Mouse (Mus musculus): ENCODE data around the gene Dcbld2. TPM values are rescaled to one million over a fixed set of nuclear protein-coding genes. Genes with fewer than 3 reads are reported as not detected.

Gene Dcbld2
- total RNA-seq (2014; rRNA removed) (21.0 and 24.7 TPM in 2 replicates), polyA plus RNA-seq (2015; fragmentation: Nextera tagmentation; extraction: Ambion mirVana) (1.8 and 3.0 TPM in 2 replicates)

DNA sequence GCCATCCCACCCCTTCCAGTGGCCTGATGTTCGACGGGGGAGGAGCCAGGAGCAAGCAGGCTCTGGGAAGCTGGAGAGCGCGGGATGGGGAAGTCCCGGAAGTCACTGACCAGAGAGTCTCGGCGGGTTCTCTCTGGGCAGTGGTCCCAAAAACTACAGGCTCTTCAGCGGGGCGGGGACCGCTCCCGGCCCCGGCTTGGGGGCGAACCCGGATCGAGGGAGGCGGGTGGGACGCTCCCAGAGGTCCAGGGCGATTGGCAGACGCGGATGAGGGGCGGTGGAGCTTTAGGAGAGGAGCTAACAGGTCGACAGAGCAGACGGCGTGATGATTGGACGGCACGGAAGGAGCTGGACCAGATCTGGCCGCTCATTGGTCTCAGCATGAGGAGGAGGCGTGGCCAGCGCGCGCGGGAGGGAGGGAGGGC is at the start of gene Dcbld2:
Gene Dcbld2 (plus strand): TSS at position 382 of the 425 bp plus-strand sequence.
- Histone ChIP-seq H3K9me3 (ENCODE audit: low read length) (no peaks in the 10 kb centered on the region), H3K27ac (ENCODE audit: low read depth, low read length) (peak within 1 kb of the TSS; percentile 85), H3K4me2 (ENCODE audit: low read depth) (peak within 1 kb of the TSS; percentile 80), H3K9ac (peak within 1 kb of the TSS; percentile 76), H3K27me3 (ENCODE audit: insufficient read depth, low read length) (no peaks in the 10 kb centered on the region), H3K4me3 (ENCODE audit: low read depth, low read length) (peak within 1 kb of the TSS; percentile 89), H3K4me1 (ENCODE audit: insufficient read depth) (no peaks in the 10 kb centered on the region), H3K36me3 (ENCODE audit: insufficient read depth) (no peaks in the 10 kb centered on the region)
- DNase-seq = peak; percentile 97
- no peak for TF ChIP-seq CTCF (IDR thresholded peaks at IDR 0.05; ENCODE audit: low read depth)
- ATAC-seq = peak; percentile 99
- WGBS = 0% methylated on average over 26 of the region's 32 CpGs

DNA sequence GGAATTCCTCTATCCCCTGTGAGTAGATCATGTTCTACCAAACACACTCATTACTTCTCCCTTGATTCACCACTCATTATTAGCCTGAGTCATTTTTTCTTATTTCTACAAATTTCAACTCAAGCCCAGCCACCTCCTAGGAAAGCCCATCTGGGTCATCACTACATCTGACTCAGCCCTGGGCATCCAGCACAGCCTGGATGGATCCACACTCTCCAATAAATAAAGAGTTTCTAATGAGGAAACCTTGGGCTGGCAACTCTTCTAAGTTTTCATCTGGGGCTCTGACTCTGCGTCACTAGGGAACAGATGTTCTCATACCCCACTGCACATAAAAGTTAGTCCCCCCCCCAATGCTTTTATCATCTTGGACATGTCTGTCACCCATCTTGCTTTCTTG is 31.1 kb upstream of the Dcbld2 start:
- H3K9ac ChIP-seq = no peak overlapping the region
- H3K4me1 ChIP-seq (ENCODE audit: insufficient read depth) = no peaks in the 10 kb centered on the region
- H3K4me2 ChIP-seq (ENCODE audit: low read depth) = no peak overlapping the region
- H3K4me3 ChIP-seq (ENCODE audit: low read depth, low read length) = no peak overlapping the region
- ATAC-seq = no peak
- H3K36me3 ChIP-seq (ENCODE audit: insufficient read depth) = no peaks in the 10 kb centered on the region
- DNase-seq = no peak
- no peak overlapping the region for H3K27ac ChIP-seq (ENCODE audit: low read depth, low read length)
- no peaks in the 10 kb centered on the region for H3K27me3 ChIP-seq (ENCODE audit: insufficient read depth, low read length)
- TF ChIP-seq CTCF (IDR thresholded peaks at IDR 0.05; ENCODE audit: low read depth) = no peak
- no peaks in the 10 kb centered on the region for H3K9me3 ChIP-seq (ENCODE audit: low read length)
- WGBS = 59% methylated on average over 1 of the region's 1 CpGs

DNA sequence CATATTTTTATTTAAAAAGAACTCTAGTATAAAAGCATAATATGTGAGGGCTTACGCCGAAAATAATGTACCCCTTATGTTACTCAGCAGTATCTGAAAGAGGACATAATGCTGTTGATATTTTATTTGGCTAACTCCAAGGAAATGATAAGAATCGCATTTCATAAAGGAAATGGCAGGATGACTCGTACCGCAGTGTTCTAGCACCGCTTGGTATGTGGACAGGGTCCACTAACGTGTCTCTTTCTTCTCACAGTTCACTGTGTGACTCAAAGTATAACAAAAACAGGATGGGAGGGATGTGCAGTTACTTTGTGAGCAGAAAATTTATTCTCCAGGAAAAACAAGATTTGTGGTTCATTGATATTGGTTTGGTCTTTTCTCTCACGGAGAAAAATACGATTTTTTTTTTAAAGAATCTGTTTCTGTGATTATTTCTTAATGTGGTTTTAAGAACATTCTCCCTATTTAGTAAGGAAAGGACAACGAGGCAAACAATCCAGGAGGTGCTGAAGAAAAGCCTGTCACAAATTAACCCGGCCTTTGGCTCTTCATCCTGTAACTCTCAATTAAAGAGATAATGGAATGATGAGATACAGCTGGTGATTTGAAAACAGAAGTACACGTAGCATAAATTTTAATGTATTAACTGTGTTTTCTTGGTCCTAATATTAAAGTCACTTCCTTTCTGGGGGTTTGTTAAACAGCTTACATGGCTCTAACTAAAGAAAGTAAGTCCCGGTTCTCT is 30.3 kb upstream of the Dcbld2 start:
- H3K27ac ChIP-seq (ENCODE audit: low read depth, low read length) = no peak overlapping the region
- no peak for ATAC-seq
- no peak overlapping the region for H3K4me2 ChIP-seq (ENCODE audit: low read depth)
- H3K27me3 ChIP-seq (ENCODE audit: insufficient read depth, low read length) = no peaks in the 10 kb centered on the region
- no peaks in the 10 kb centered on the region for H3K4me1 ChIP-seq (ENCODE audit: insufficient read depth)
- no peaks in the 10 kb centered on the region for H3K36me3 ChIP-seq (ENCODE audit: insufficient read depth)
- no peak for DNase-seq
- WGBS = 62% methylated on average over 13 of the region's 13 CpGs
- H3K9ac ChIP-seq = no peak overlapping the region
- H3K4me3 ChIP-seq (ENCODE audit: low read depth, low read length) = no peak overlapping the region
- TF ChIP-seq CTCF (IDR thresholded peaks at IDR 0.05; ENCODE audit: low read depth) = no peak
- H3K9me3 ChIP-seq (ENCODE audit: low read length) = no peaks in the 10 kb centered on the region

DNA sequence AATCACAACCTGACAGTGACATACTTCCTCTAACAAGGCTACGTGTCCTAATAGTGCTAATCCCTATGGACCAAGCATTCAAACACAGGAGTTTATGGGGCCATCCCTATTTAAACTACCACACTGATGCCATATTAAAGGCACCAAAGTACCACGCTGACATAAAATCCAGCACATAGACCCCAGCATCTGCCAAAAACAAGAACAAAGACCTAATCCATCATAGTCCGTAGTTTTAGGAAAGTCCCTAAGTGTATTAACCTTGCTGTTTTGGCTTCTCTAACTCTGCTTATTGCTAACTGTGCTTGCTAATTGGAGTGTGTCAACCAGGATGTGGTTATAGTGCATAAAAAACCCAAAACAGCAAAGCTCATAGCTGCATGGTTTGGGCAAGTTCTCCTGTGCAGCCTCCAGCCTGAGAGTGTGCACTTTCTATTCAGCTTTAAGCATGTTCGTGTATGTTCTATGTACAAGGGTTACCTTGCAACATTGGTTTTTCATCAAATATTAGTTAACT is 21.9 kb upstream of the Dcbld2 start:
- H3K36me3 ChIP-seq (ENCODE audit: insufficient read depth) = no peaks in the 10 kb centered on the region
- no peak for TF ChIP-seq CTCF (IDR thresholded peaks at IDR 0.05; ENCODE audit: low read depth)
- no peak for DNase-seq
- H3K4me1 ChIP-seq (ENCODE audit: insufficient read depth) = no peaks in the 10 kb centered on the region
- ATAC-seq = no peak
- no peaks in the 10 kb centered on the region for H3K27me3 ChIP-seq (ENCODE audit: insufficient read depth, low read length)
- 88% methylated on average over 4 of the region's 4 CpGs for WGBS
- no peak overlapping the region for H3K4me2 ChIP-seq (ENCODE audit: low read depth)
- no peak overlapping the region for H3K27ac ChIP-seq (ENCODE audit: low read depth, low read length)
- H3K4me3 ChIP-seq (ENCODE audit: low read depth, low read length) = no peak overlapping the region
- no peak overlapping the region for H3K9ac ChIP-seq
- no peaks in the 10 kb centered on the region for H3K9me3 ChIP-seq (ENCODE audit: low read length)

DNA sequence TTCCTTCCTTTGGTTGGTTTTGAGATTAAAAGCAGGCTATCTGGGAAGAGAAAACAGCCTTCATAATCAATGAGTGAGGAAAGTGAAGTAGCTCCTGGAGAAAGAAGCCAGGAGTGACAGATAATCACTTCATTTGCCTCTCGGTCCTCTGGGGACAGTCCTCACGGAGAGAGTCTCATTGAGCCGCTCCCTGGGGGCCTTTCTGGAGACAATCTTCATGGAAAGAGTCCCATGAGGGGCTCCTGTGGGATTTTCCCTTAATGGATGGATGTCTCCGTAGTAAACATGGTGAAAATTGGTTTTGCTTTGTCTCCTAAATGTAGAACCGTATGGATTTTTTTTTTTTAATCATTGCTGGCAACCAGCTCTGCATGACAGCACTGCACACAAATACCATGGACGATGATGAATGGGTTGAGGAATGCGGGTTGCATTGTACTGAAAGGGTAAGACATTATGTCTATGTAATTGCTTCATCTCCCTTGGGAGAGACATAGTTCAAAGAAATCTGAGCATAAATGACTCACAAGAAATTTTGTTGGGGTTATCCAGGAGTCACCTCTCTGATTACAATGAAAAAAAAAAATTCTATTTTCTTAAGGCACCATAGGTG is 19.0 kb upstream of the Dcbld2 start:
- Histone ChIP-seq H3K4me1 (ENCODE audit: insufficient read depth) (no peaks in the 10 kb centered on the region), H3K9ac (no peak overlapping the region), H3K9me3 (ENCODE audit: low read length) (no peaks in the 10 kb centered on the region), H3K27me3 (ENCODE audit: insufficient read depth, low read length) (no peaks in the 10 kb centered on the region), H3K4me3 (ENCODE audit: low read depth, low read length) (no peak overlapping the region), H3K4me2 (ENCODE audit: low read depth) (no peak overlapping the region), H3K27ac (ENCODE audit: low read depth, low read length) (no peak overlapping the region), H3K36me3 (ENCODE audit: insufficient read depth) (no peaks in the 10 kb centered on the region)
- ATAC-seq (no peak), DNase-seq (no peak)
- no peak for TF ChIP-seq CTCF (IDR thresholded peaks at IDR 0.05; ENCODE audit: low read depth)
- WGBS = 16% methylated on average over 7 of the region's 7 CpGs

DNA sequence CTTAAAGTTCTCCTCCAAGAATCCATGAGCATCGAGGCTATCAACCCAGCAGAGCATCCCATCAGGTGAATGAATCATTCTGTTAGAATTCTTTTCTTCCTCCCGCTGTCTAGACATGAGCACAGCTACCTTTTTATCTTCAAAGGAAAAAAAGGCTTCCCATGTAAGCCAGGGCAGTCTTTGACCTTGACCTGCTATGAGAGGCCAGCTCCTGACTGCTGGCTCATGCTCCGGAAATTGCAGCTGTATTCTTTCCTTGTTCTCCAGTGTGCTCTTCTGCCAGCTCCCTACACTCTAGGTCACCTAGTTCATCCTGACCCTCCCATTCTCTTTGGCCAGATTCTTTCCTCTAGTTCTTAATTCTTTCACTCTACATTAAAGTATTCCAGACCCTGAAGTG is 15.2 kb upstream of the Dcbld2 start:
- Histone ChIP-seq H3K27me3 (ENCODE audit: insufficient read depth, low read length) (no peaks in the 10 kb centered on the region), H3K4me3 (ENCODE audit: low read depth, low read length) (no peak overlapping the region), H3K27ac (ENCODE audit: low read depth, low read length) (no peak overlapping the region), H3K9me3 (ENCODE audit: low read length) (no peaks in the 10 kb centered on the region), H3K9ac (no peak overlapping the region), H3K4me1 (ENCODE audit: insufficient read depth) (no peaks in the 10 kb centered on the region), H3K36me3 (ENCODE audit: insufficient read depth) (no peaks in the 10 kb centered on the region), H3K4me2 (ENCODE audit: low read depth) (no peak overlapping the region)
- 90% methylated on average over 3 of the region's 3 CpGs for WGBS
- TF ChIP-seq CTCF (IDR thresholded peaks at IDR 0.05; ENCODE audit: low read depth) = no peak
- DNase-seq (no peak), ATAC-seq (no peak)

DNA sequence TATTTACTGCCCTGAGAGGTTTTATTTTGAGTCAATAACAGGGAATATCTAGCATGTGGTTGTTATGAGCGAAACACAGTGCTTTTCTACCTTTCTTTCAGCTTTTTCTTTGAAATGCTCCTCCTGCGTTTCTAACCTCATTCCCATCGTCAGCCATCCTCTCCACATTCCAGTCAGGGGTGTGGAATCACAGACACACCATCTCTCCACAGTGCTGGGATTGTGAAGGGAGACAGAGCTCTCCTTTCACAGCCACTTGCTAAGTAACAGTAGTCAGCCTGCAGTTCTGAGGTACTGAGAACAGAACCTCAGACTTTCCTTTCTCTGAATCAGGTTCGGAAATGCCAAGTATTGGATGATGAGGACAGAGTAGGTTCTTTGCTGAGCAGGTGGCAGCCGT is 14.1 kb upstream of the Dcbld2 start:
- Histone ChIP-seq H3K9ac (no peak overlapping the region), H3K36me3 (ENCODE audit: insufficient read depth) (no peaks in the 10 kb centered on the region), H3K9me3 (ENCODE audit: low read length) (no peaks in the 10 kb centered on the region), H3K4me3 (ENCODE audit: low read depth, low read length) (no peak overlapping the region), H3K4me2 (ENCODE audit: low read depth) (no peak overlapping the region), H3K27ac (ENCODE audit: low read depth, low read length) (no peak overlapping the region), H3K27me3 (ENCODE audit: insufficient read depth, low read length) (no peaks in the 10 kb centered on the region), H3K4me1 (ENCODE audit: insufficient read depth) (no peaks in the 10 kb centered on the region)
- 86% methylated on average over 5 of the region's 5 CpGs for whole genome bisulfite sequencing
- no peak for ATAC-seq
- TF ChIP-seq CTCF (IDR thresholded peaks at IDR 0.05; ENCODE audit: low read depth) = no peak
- no peak for DNase-seq
